Mouse (Mus musculus) E14TG2a.4 (cell line): Measurements from ENCODE around the gene Tmem165.

Source experiments
- H3K27me3 ChIP-seq: 2 replicates; pipeline ENCODE4 v1.6.1; 2014; ENCODE audit warnings: low read length, control low read depth; ENCODE audit not compliant: insufficient read depth
- H3K36me3 ChIP-seq: 2 replicates; pipeline ENCODE4 v1.6.1; 2014; ENCODE audit warnings: low read length, control low read depth; ENCODE audit not compliant: insufficient read depth
- H3K4me1 ChIP-seq: replicated peaks from 2 replicates; pipeline ENCODE4 v1.6.1; 2014; ENCODE audit warnings: low read depth, low read length, control low read depth
- H3K4me3 ChIP-seq: replicated peaks from 2 replicates; pipeline ENCODE4 v1.5.1; 2014; ENCODE audit warnings: mild to moderate bottlenecking, low read length
- H3K9me3 ChIP-seq: 2 replicates; pipeline ENCODE4 v1.6.1; 2014; ENCODE audit warnings: low read length, control low read depth
- CTCF ChIP-seq: conservative IDR thresholded peaks from 2 replicates; pipeline ENCODE4 v1.5.1; 2014; ENCODE audit warnings: low read length
- NANOG ChIP-seq: IDR thresholded peaks from 2 replicates; pipeline ENCODE4 v1.6.1; 2014; ENCODE audit warnings: borderline replicate concordance, low read length, mixed read lengths
- POU5F1 ChIP-seq: IDR thresholded peaks from 2 replicates; pipeline ENCODE4 v1.6.1; 2014; ENCODE audit warnings: low read length, borderline replicate concordance

The Tmem165 gene

DNA sequence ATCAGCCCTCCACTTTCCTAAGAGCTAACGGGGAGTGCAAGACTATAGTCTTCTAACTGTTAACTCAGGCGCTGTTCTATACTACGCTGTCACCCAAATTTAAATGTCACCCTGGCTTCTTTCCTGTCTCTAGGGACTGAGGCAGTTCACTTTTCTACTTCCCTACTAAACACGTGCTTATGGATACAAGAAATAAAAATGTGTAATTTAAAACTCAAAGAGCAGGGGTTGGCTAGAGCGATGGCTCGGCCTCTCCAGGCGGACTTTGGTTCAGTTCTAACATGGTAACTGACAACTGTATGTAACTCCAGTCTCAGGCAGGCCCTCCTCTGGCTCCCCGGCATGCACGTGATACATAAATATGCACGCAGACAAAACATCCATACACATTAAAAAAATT is 60.8 kb downstream of the Tmem165 start:
- TF ChIP-seq CTCF, result no peak
- no peak for TF ChIP-seq NANOG
- TF ChIP-seq POU5F1, result no peak
- Histone ChIP-seq H3K27me3 (no peaks in the 10 kb centered on the region), H3K4me1 (no peaks in the 10 kb centered on the region), H3K4me3 (no peak overlapping the region), H3K36me3 (peaks cover 34% of the 10 kb centered on the region), H3K9me3 (no peaks in the 10 kb centered on the region)

DNA sequence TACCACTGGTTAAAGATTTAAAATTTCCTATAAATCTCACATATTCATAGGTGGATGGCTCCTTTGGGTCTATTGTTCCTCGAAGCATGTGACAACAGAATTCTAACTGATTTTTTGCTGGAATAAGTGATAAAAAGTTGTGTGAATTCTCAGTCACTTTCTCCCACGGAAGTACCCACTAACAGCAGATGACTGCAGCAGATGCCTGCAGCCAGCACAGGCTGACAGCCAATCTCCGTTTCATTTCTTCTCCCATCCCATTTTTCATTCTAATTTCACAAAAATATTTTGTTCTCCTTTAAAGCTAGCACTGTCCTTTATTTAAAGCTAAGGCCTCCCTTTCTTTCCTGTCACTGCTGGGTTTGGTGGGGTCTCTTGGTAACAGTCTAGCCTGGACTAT is 61.7 kb downstream of the Tmem165 start:
- TF ChIP-seq POU5F1 (no peak), NANOG (no peak), CTCF (no peak)
- Histone ChIP-seq H3K4me1 (no peaks in the 10 kb centered on the region), H3K36me3 (peaks cover 24% of the 10 kb centered on the region), H3K4me3 (no peak overlapping the region), H3K9me3 (no peaks in the 10 kb centered on the region), H3K27me3 (no peaks in the 10 kb centered on the region)

DNA sequence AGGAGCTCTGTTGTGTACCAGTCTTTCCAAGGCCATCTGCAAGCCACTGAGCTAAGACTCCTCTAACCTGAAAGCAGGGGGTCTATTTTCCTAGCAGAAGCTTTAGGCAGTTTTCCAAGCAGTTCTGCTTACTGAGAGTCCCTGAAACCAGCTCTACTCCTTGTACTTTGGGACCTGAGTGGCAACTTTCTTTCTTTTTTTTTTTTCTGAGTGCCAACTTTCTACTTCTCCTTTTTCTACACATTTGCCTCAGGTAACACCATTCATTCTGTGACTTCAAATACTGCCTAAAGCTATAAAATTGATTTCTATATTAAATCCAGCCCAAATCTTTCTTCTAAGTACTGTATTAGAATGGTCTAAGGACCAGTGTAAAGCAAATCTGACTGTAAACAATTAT is 62.9 kb downstream of the Tmem165 start:
- Histone ChIP-seq H3K9me3 (no peaks in the 10 kb centered on the region), H3K36me3 (peaks cover 21% of the 10 kb centered on the region; the same call in 1 of the 2 replicates), H3K4me3 (no peak overlapping the region), H3K27me3 (no peaks in the 10 kb centered on the region), H3K4me1 (no peaks in the 10 kb centered on the region)
- TF ChIP-seq POU5F1 (no peak), NANOG (no peak), CTCF (no peak)

DNA sequence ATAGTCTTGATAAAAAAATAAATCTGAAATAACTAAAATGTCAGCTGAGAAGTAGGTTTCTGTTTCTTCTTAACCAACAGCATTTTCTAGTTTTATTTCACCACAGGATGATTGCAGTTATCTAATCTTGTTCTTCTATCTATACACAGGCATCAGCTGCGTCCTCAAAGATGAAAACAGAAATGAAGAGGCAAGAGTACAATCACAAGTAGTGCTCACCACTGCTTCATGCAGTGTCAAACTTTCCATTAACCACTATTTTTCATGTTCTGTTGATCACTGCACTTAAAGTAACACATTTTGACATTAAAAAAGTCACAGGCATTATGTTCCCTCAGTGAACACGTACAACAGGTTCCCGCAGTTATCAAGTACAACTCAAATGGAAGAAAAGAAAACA is 67.3 kb downstream of the Tmem165 start:
- Histone ChIP-seq H3K4me3 (no peak overlapping the region), H3K4me1 (no peaks in the 10 kb centered on the region), H3K9me3 (no peaks in the 10 kb centered on the region), H3K36me3 (peaks cover 32% of the 10 kb centered on the region), H3K27me3 (no peaks in the 10 kb centered on the region)
- no peak for TF ChIP-seq CTCF
- TF ChIP-seq NANOG, result no peak
- TF ChIP-seq POU5F1, result no peak
